23 mouse cellular contexts compared by ENCODE assay signal in genomic region chr1:58777583-58777982, GRCm38 (mm10).
"Had no signal": no experiment of that assay in that cellular context is flagged by ENCODE, and none has a peak within 500 bp of the region (broad histone marks: within the 10 kb centered on the region; RNA-seq: fewer than 3 reads in every experiment).

No protein-coding gene starts in this region.

- H3K27me3 ChIP-seq: heart, embryonic 12.5 days; hindbrain, embryonic 13.5 days; hindbrain, embryonic 15.5 days; limb, embryonic 12.5 days; liver, embryonic 13.5 days had no signal

- H3K4me2 ChIP-seq: heart, embryonic 12.5 days; hindbrain, embryonic 13.5 days; hindbrain, embryonic 15.5 days; limb, embryonic 12.5 days; liver, embryonic 11.5 days; liver, embryonic 13.5 days had no signal

- H3K27ac ChIP-seq: gastrocnemius, adult 2 months; heart, embryonic 10.5 days; hindbrain, embryonic 13.5 days; hindbrain, embryonic 15.5 days; hindbrain, postnatal 0 days; layer of hippocampus, adult 2 months; left cerebral cortex, adult 2 months; limb, embryonic 10.5 days; limb, embryonic 12.5 days; liver, embryonic 13.5 days had no signal

- DNase-seq: gastrocnemius, adult 2 months; gastrocnemius, postnatal 10 days; gastrocnemius, postnatal 36 days; heart, adult 18-20 months; heart, postnatal 10 days; heart, postnatal 36 days; kidney, adult 18-20 months; kidney, adult 8-10 months; kidney, postnatal 10 days; kidney, postnatal 25 days; kidney, postnatal 4 days; liver; liver, embryonic 13.5 days had no signal

- H3K9me3 ChIP-seq: hindbrain, embryonic 13.5 days; hindbrain, embryonic 15.5 days; limb, embryonic 10.5 days; liver, embryonic 13.5 days had no signal

- H3K4me3 ChIP-seq: gastrocnemius, adult 2 months; heart, embryonic 10.5 days; heart, embryonic 12.5 days; hindbrain, embryonic 13.5 days; hindbrain, embryonic 15.5 days; layer of hippocampus, adult 2 months; left cerebral cortex, adult 2 months; limb, embryonic 10.5 days; limb, embryonic 12.5 days; liver, embryonic 13.5 days had no signal

- H3K9ac ChIP-seq: heart, embryonic 12.5 days; hindbrain, embryonic 13.5 days; hindbrain, embryonic 15.5 days; limb, embryonic 12.5 days; liver, embryonic 13.5 days had no signal

- ATAC-seq: hindbrain, postnatal 0 days had no signal

- H3K36me3 ChIP-seq: heart, embryonic 10.5 days; heart, embryonic 12.5 days; hindbrain, embryonic 13.5 days; hindbrain, embryonic 15.5 days; limb, embryonic 10.5 days; limb, embryonic 12.5 days; liver, embryonic 13.5 days had no signal

- H3K4me1 ChIP-seq: heart, embryonic 10.5 days; heart, embryonic 12.5 days; hindbrain, embryonic 13.5 days; hindbrain, embryonic 15.5 days; limb, embryonic 10.5 days; limb, embryonic 12.5 days; liver, embryonic 13.5 days had no signal
